Mouse (Mus musculus) heart, adult 2 months (tissue): ENCODE measurements around the gene Anks1.

Experiments used
- CTCF ChIP-seq: fragments of 200-600 bp; IDR thresholded peaks from 2 replicates; pipeline ENCODE4 v1.8.1; 2022; ENCODE audit warnings: antibody characterized with exemption, mild to moderate bottlenecking, moderate library complexity
- POLR2A ChIP-seq: fragments of 200-500 bp; IDR thresholded peaks from 2 replicates; pipeline ENCODE4 v1.6.1; 2011; ENCODE audit warnings: mild to moderate bottlenecking, low read depth, low read length, control low read depth; ENCODE audit not compliant: insufficient read depth

GRCm38 (mm10) chr17:28067303-28067702 lies 158.2 kb downstream of the Anks1 start:
- TF ChIP-seq CTCF (no peak), POLR2A (no peak)
